Mouse (Mus musculus) erythroblast, embryonic 14.5 days (primary cell): Measurements from ENCODE around the gene Grin3b.

Experiments
- GATA1 ChIP-seq: IDR thresholded peaks from 2 replicates; pipeline ENCODE4 v1.6.1; 2012; ENCODE audit warnings: low read length, inconsistent platforms, mixed read lengths
- TAL1 ChIP-seq: IDR thresholded peaks from 3 replicates; pipeline ENCODE4 v1.6.1; 2012; ENCODE audit warnings: low read length, inconsistent platforms, mixed read lengths

DNA sequence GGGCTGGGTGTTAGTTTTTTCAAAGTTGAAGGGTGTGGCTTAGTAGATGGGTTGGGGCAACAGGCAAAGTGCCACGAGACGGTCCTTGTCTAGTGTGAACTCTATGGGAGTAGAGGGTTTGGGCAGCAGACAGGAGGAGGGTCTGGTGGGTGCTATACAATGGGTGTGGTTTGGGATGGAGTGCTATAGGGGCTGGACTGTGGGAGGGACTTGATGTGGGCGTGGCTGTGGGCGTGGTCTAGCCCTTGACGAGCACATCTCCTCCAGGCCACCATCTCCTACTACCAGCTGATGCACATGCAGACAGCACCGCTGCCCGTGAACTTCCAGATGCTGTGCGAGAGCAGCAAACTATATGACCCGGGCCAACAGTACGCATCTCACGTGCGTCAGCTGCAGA, 55.4 kb downstream of the Grin3b start:
- TF ChIP-seq GATA1 (no peak), TAL1 (no peak)
